Mouse (Mus musculus) MEL (cell line): Measurements from ENCODE around the gene Tmem63a. TPM values are rescaled to one million over a fixed set of nuclear protein-coding genes. Genes with fewer than 3 reads are reported as not detected.

Experiments
- DNase-seq: peaks from one replicate; pipeline ENCODE4 v3.0.0; 2011; ENCODE audit warnings: low read depth, low spot score
- H3K27ac ChIP-seq: 2 replicates; pipeline ENCODE4 v1.5.1; 2012; ENCODE audit warnings: low read depth, mild to moderate bottlenecking, control low read depth, low read length, moderate library complexity; ENCODE audit not compliant: control insufficient read depth
- H3K27me3 ChIP-seq, 2 experiments: fragments of 150-350 bp in 1 of 2; sonication (generic) in 1 of 2; 2 replicates each; pipeline ENCODE4 v1.6.1; 2012; ENCODE audit warnings: low read length in 2 of 2, mild to moderate bottlenecking in 2 of 2, improper control_type of control experiment in 1 of 2, moderate library complexity in 1 of 2; ENCODE audit not compliant: insufficient read depth in 2 of 2, control insufficient read depth in 1 of 2
- H3K36me3 ChIP-seq, 2 experiments: 2 replicates each; pipeline ENCODE4 v1.6.1; 2012 to 2014; ENCODE audit warnings: low read length in 2 of 2, improper control_type of control experiment in 1 of 2, inconsistent platforms in 1 of 2, mild to moderate bottlenecking in 1 of 2; ENCODE audit not compliant: insufficient read depth in 2 of 2, control insufficient read depth in 1 of 2
- H3K4me1 ChIP-seq, 2 experiments: fragments of 150-350 bp in 1 of 2; sonication (generic) in 1 of 2; 2 replicates each; pipeline ENCODE4 v1.6.1; 2012; ENCODE audit warnings: low read length in 2 of 2, improper control_type of control experiment in 1 of 2, mild to moderate bottlenecking in 1 of 2; ENCODE audit not compliant: insufficient read depth in 2 of 2, control insufficient read depth in 1 of 2
- H3K4me3 ChIP-seq, 2 experiments: fragments of 150-350 bp in 1 of 2; sonication (generic) in 1 of 2; 2 replicates each; pipeline ENCODE4 v1.5.1; 2012; ENCODE audit warnings: low read depth in 2 of 2, low read length in 2 of 2, mild to moderate bottlenecking in 2 of 2, moderate library complexity in 2 of 2, control low read depth in 1 of 2, improper control_type of control experiment in 1 of 2; ENCODE audit not compliant: control insufficient read depth in 1 of 2, insufficient read depth in 1 of 2
- H3K79me2 ChIP-seq: 2 replicates; pipeline ENCODE4 v1.6.1; 2012; ENCODE audit warnings: mild to moderate bottlenecking, low read length, moderate library complexity; ENCODE audit not compliant: control insufficient read depth, poor library complexity, insufficient read depth
- H3K9ac ChIP-seq: 2 replicates; pipeline ENCODE4 v1.6.1; 2012; ENCODE audit warnings: low read depth, mild to moderate bottlenecking, control low read depth, low read length, moderate library complexity; ENCODE audit not compliant: control insufficient read depth, poor library complexity, severe bottlenecking
- H3K9me3 ChIP-seq: fragments of 150-350 bp; sonication (generic); replicated peaks from 2 replicates; pipeline ENCODE4 v1.6.1; 2012; ENCODE audit warnings: mild to moderate bottlenecking, low read length, improper control_type of control experiment, moderate library complexity; ENCODE audit not compliant: insufficient read depth
- CTCF ChIP-seq, 3 experiments: IDR thresholded peaks in 2 of 3; conservative IDR thresholded peaks in 1 of 3; 2 replicates each; pipeline ENCODE4 v1.5.1; 2011 to 2012; ENCODE audit warnings: low read length in 3 of 3, low read depth in 2 of 3, mild to moderate bottlenecking in 2 of 3, improper control_type of control experiment in 1 of 3, inconsistent platforms in 1 of 3, mixed read lengths in 1 of 3, moderate library complexity in 1 of 3; ENCODE audit not compliant: control insufficient read depth in 1 of 3, insufficient read depth in 1 of 3, poor library complexity in 1 of 3, severe bottlenecking in 1 of 3
- E2F4 ChIP-seq: IDR thresholded peaks from 2 replicates; pipeline ENCODE4 v1.6.1; 2011; ENCODE audit warnings: low read depth, low read length, improper control_type of control experiment, borderline replicate concordance
- MAFK ChIP-seq: IDR thresholded peaks from 2 replicates; pipeline ENCODE4 v1.6.1; 2011; ENCODE audit warnings: low read depth, mild to moderate bottlenecking, low read length, improper control_type of control experiment, borderline replicate concordance
- MEF2A ChIP-seq: IDR thresholded peaks from 2 replicates; pipeline ENCODE4 v1.6.1; 2014; ENCODE audit warnings: low read depth, mild to moderate bottlenecking, inconsistent platforms, low read length, improper control_type of control experiment; ENCODE audit not compliant: poor library complexity, insufficient replicate concordance, severe bottlenecking; ENCODE audit errors: extremely low read depth
- MYC ChIP-seq: IDR thresholded peaks from 2 replicates; pipeline ENCODE4 v1.6.1; 2011; ENCODE audit warnings: low read depth, mild to moderate bottlenecking, low read length, improper control_type of control experiment, moderate library complexity
- RAD21 ChIP-seq: IDR thresholded peaks from 2 replicates; pipeline ENCODE4 v1.6.1; 2011; ENCODE audit warnings: mild to moderate bottlenecking, low read depth, low read length, improper control_type of control experiment
- SMC3 ChIP-seq: IDR thresholded peaks from 2 replicates; pipeline ENCODE4 v1.6.1; 2011; ENCODE audit warnings: low read depth, low read length, improper control_type of control experiment
- TAL1 ChIP-seq: IDR thresholded peaks from 2 replicates; pipeline ENCODE4 v1.6.1; 2012; ENCODE audit warnings: mild to moderate bottlenecking, inconsistent platforms, low read length, moderate library complexity, mixed read lengths
- TBP ChIP-seq: IDR thresholded peaks from 2 replicates; pipeline ENCODE4 v1.8.0; 2011; ENCODE audit warnings: low read depth, low read length, improper control_type of control experiment
- UBTF ChIP-seq: IDR thresholded peaks from 2 replicates; pipeline ENCODE4 v1.6.1; 2012; ENCODE audit warnings: low read depth, mild to moderate bottlenecking, inconsistent platforms, low read length, improper control_type of control experiment, moderate library complexity, borderline replicate concordance; ENCODE audit not compliant: insufficient read depth
- ZC3H11A ChIP-seq: IDR thresholded peaks from 2 replicates; pipeline ENCODE4 v1.6.1; 2012; ENCODE audit warnings: low read depth, mild to moderate bottlenecking, inconsistent platforms, low read length, improper control_type of control experiment
- ZKSCAN1 ChIP-seq: IDR thresholded peaks from 2 replicates; pipeline ENCODE4 v1.6.1; 2012; ENCODE audit warnings: low read depth, mild to moderate bottlenecking, inconsistent platforms, low read length, improper control_type of control experiment, moderate library complexity
- ZMIZ1 ChIP-seq: IDR thresholded peaks from 2 replicates; pipeline ENCODE4 v1.6.1; 2012; ENCODE audit warnings: low read depth, mild to moderate bottlenecking, inconsistent platforms, low read length, improper control_type of control experiment, moderate library complexity
- ZNF384 ChIP-seq: IDR thresholded peaks from 2 replicates; pipeline ENCODE4 v1.6.1; 2012; ENCODE audit warnings: low read depth, mild to moderate bottlenecking, inconsistent platforms, low read length, improper control_type of control experiment
- polyA plus RNA-seq, 2 experiments: library from polyadenylated mRNA; stranded (reverse) in 1 of 2; unstranded in 1 of 2; fragments of >175 nt in 1 of 2; fragments of >200 nt in 1 of 2; gene quantifications; 2 replicates each; pipeline versions ENCODE4 v1.2.1 to v1.2.4; 2012; ENCODE audit warnings: low replicate concordance in 2 of 2, low read depth in 1 of 2; ENCODE audit not compliant: insufficient read length in 2 of 2, insufficient read depth in 1 of 2, missing spikeins in 1 of 2
- total RNA-seq: library from RNA; depleted of rRNA; stranded (reverse); fragments of 300-350 nt; gene quantifications from 2 replicates; pipeline ENCODE4 v1.2.3, GENCODE M21; 2012

Tmem63a gene
- total and polyA plus RNA-seq, 3 experiments: 7.7 to 12.8 TPM; not detected in 1

DNA sequence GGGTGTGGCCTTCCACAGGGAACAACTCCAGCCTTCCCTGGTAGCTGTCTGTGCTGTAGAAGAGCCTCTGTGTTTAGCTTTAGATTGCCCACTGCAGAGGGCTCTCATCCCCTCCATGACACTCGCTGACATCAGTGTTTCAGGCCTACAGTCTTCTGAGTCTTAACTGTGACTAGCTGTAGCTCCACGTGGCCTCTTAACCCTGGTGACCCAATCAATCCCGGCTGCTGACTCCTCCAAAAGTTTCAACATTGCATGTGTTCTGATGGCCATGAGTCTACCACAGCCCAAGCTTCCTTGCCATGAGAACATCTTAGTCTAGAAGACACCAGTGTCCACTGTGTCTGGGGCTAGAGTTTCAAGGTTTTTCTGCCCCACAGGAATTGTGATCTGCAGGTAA is 48.5 kb downstream of the Tmem63a start:
- no peak overlapping the region for H3K4me3 ChIP-seq
- no peaks in the 10 kb centered on the region for H3K4me1 ChIP-seq
- H3K79me2 ChIP-seq: no peaks in the 10 kb centered on the region
- DNase-seq: no peak
- H3K36me3 ChIP-seq: no peaks in the 10 kb centered on the region
- TF ChIP-seq MYC (no peak), CTCF (IDR thresholded peaks at IDR 0.05 in 2 of 3, conservative IDR thresholded peaks at IDR 0.05 in 1 of 3; ENCODE audit: control insufficient read depth in 1 of 3, insufficient read depth in 1 of 3, low read depth in 2 of 3, low read length in 3 of 3, poor library complexity in 1 of 3, severe bottlenecking in 1 of 3) (no peak), MAFK (no peak), RAD21 (no peak), ZKSCAN1 (no peak), E2F4 (no peak), UBTF (no peak), TBP (no peak), TAL1 (no peak), MEF2A (no peak), ZNF384 (no peak), ZC3H11A (no peak)
- H3K9me3 ChIP-seq: no peaks in the 10 kb centered on the region
- H3K9ac ChIP-seq: no peak overlapping the region
- peaks cover 3 to 6% of the 10 kb centered on the region in 2 experiments; a peak in 2 of 4 replicates for H3K27me3 ChIP-seq
- H3K27ac ChIP-seq: no peak overlapping the region

DNA sequence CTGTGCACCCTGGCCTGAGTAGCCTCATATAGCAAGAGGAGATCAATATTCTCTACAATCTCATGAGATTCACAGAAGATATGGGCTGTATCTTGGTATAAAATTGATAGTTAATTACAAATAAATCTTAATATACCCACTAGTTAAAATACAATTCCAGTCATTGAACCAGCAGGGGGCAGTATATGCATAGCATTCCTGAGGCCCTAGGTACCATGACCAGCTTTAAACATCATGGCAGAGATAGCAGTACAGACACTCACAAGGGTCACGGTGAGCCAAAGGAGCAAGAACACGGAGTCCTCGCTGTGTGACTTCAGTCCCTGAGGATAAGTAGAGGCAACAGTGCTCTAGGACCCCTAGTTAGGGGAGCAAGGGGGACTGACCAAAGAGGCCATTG is 50.0 kb downstream of the Tmem63a start:
- H3K79me2 ChIP-seq: no peaks in the 10 kb centered on the region
- H3K9me3 ChIP-seq: no peaks in the 10 kb centered on the region
- DNase-seq: peak; percentile 79
- H3K36me3 ChIP-seq: no peaks in the 10 kb centered on the region
- H3K27ac ChIP-seq: no peak overlapping the region
- H3K4me1 ChIP-seq: no peaks in the 10 kb centered on the region
- H3K9ac ChIP-seq: no peak overlapping the region
- peaks cover 5 to 8% of the 10 kb centered on the region in 2 experiments; a peak in 3 of 4 replicates for H3K27me3 ChIP-seq
- H3K4me3 ChIP-seq: no peak overlapping the region
- peak; percentile 89 for TF ChIP-seq RAD21
- peak; percentile 79 for TF ChIP-seq ZC3H11A
- no peak for TF ChIP-seq ZNF384
- peak; percentile 75 for TF ChIP-seq SMC3
- peak; percentile 58 to 82 (median 65) for TF ChIP-seq CTCF (IDR thresholded peaks at IDR 0.05 in 2 of 3, conservative IDR thresholded peaks at IDR 0.05 in 1 of 3; ENCODE audit: control insufficient read depth in 1 of 3, insufficient read depth in 1 of 3, low read depth in 2 of 3, low read length in 3 of 3, poor library complexity in 1 of 3, severe bottlenecking in 1 of 3)
- TF ChIP-seq ZMIZ1: no peak
